Mouse (Mus musculus): ENCODE results near the gene Olfr1465. TPM values are rescaled to one million over a fixed set of nuclear protein-coding genes. Genes with fewer than 3 reads are reported as not detected.

Gene Olfr1465
- not detected in 2 replicates for polyA plus RNA-seq (2015; fragmentation: Nextera tagmentation; extraction: Ambion mirVana)

DNA sequence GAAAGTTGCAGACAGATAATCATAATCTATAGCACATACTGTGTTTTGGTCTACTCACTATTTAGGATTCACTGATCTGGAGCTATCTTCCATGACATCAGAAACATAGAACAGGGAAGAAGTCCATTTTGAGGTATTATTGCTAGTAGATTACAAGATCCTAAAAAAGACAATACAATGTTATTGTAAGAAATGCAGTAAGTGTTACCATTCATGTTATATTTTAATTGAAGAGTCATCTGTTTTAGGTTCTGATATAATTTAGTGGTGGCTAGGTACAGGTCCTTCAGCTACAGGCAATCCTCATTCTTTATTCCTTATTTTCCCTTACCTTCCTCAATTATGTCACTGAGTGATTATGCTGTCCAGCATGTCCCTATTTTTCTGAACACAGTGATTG lies at the start of gene Olfr1465:
TSS of gene Olfr1465 (minus strand) at position 101 of the 400 bp plus-strand sequence.
- ATAC-seq: no peak
- no peak for TF ChIP-seq EP300 (IDR thresholded peaks at IDR 0.05)
- TF ChIP-seq CTCF (IDR thresholded peaks at IDR 0.05): no peak
- no peak for DNase-seq (ENCODE audit: low spot score)
- Histone ChIP-seq H3K36me3 (ENCODE audit: insufficient read depth, low read length) (no peaks in the 10 kb centered on the region), H3K9ac (replicated peaks; ENCODE audit: low read depth) (no peak within 1 kb of the TSS), H3K27me3 (replicated peaks; ENCODE audit: insufficient read depth, low read length) (no peaks in the 10 kb centered on the region), H3K4me1 (ENCODE audit: insufficient read depth, low read depth, low read length) (no peaks in the 10 kb centered on the region), H3K4me3 (ENCODE audit: low read depth, low read length) (no peak within 1 kb of the TSS), H3K27ac (ENCODE audit: low read length) (no peak within 1 kb of the TSS), H3K4me2 (replicated peaks; ENCODE audit: low read depth, low read length) (no peak within 1 kb of the TSS), H3K9me3 (ENCODE audit: low read length) (no peaks in the 10 kb centered on the region)

DNA sequence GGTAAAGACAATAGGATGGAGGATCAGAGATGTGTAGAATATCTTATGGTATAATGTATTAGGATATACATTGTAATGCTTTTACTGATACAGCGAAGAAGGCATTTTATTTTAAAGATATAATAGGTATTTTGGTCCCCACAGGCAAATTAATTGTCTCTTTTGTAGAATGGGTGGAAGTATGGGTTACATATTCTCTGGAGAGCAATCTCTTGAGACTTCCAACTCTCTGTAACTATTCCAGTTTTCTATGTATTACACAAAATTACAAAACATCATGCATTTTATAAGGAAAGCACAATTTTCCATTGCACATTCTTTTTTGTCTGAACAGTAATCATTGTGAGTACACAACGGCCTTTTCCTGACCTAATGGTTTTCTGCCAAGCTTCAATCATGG lies 46.6 kb upstream of the Olfr1465 start, which contains the start of gene Olfr1467:
TSS of gene Olfr1467 (plus strand) at position 301 of the 400 bp plus-strand sequence.
- H3K9ac ChIP-seq (replicated peaks; ENCODE audit: low read depth): no peak within 1 kb of the TSS

GRCm38 (mm10) chr19:13338562-13338961 lies 23.2 kb upstream of the Olfr1465 start, which contains the start of gene Olfr1466:
Gene Olfr1466 (plus strand): TSS chr19:13338862.
- TF ChIP-seq CTCF (IDR thresholded peaks at IDR 0.05) (no peak), EP300 (IDR thresholded peaks at IDR 0.05) (no peak)
- Histone ChIP-seq H3K4me1 (ENCODE audit: insufficient read depth, low read depth, low read length) (no peaks in the 10 kb centered on the region), H3K9me3 (ENCODE audit: low read length) (no peaks in the 10 kb centered on the region), H3K27me3 (replicated peaks; ENCODE audit: insufficient read depth, low read length) (no peaks in the 10 kb centered on the region), H3K36me3 (ENCODE audit: insufficient read depth, low read length) (no peaks in the 10 kb centered on the region), H3K4me3 (ENCODE audit: low read depth, low read length) (no peak within 1 kb of the TSS), H3K4me2 (replicated peaks; ENCODE audit: low read depth, low read length) (no peak within 1 kb of the TSS), H3K27ac (ENCODE audit: low read length) (no peak within 1 kb of the TSS), H3K9ac (replicated peaks; ENCODE audit: low read depth) (no peak within 1 kb of the TSS)
- no peak for DNase-seq (ENCODE audit: low spot score)
- WGBS: 88% methylated on average over 2 of the region's 2 CpGs
- ATAC-seq: no peak

More for the DNA sequence above, 46.6 kb upstream of the Olfr1465 start, which contains the start of gene Olfr1467:
- no peaks in the 10 kb centered on the region for H3K36me3 ChIP-seq (ENCODE audit: insufficient read depth, low read length)
- ATAC-seq (no peak), DNase-seq (ENCODE audit: low spot score) (no peak)
- H3K4me1 ChIP-seq (ENCODE audit: insufficient read depth, low read depth, low read length): no peaks in the 10 kb centered on the region
- no peak within 1 kb of the TSS for H3K4me3 ChIP-seq (ENCODE audit: low read depth, low read length)
- H3K27me3 ChIP-seq (replicated peaks; ENCODE audit: insufficient read depth, low read length): no peaks in the 10 kb centered on the region
- no peaks in the 10 kb centered on the region; the same call in 1 of the 2 replicates for H3K9me3 ChIP-seq (ENCODE audit: low read length)
- no peak for TF ChIP-seq EP300 (IDR thresholded peaks at IDR 0.05)
- no peak for TF ChIP-seq CTCF (IDR thresholded peaks at IDR 0.05)
- no peak within 1 kb of the TSS for H3K27ac ChIP-seq (ENCODE audit: low read length)
- 55% methylated on average over 2 of the region's 2 CpGs for WGBS
- H3K4me2 ChIP-seq (replicated peaks; ENCODE audit: low read depth, low read length): no peak within 1 kb of the TSS

Other genes starting within 250 kb of the Olfr1465 start
- gene Olfr1457, start 217.7 kb downstream of the Olfr1465 start, polyA plus RNA-seq (2015; fragmentation: Nextera tagmentation; extraction: Ambion mirVana): not detected in 2 replicates
- not detected in 2 replicates for gene Olfr1458, start 208.8 kb downstream of the Olfr1465 start, polyA plus RNA-seq (2015; fragmentation: Nextera tagmentation; extraction: Ambion mirVana)
- gene Olfr1459, start 166.0 kb downstream of the Olfr1465 start, polyA plus RNA-seq (2015; fragmentation: Nextera tagmentation; extraction: Ambion mirVana): not detected in 2 replicates
- not detected in 2 replicates for gene Olfr1461, start 152.5 kb downstream of the Olfr1465 start, polyA plus RNA-seq (2015; fragmentation: Nextera tagmentation; extraction: Ambion mirVana)
- not detected in 2 replicates for gene Olfr1462, start 129.8 kb downstream of the Olfr1465 start, polyA plus RNA-seq (2015; fragmentation: Nextera tagmentation; extraction: Ambion mirVana)
- not detected in 2 replicates for gene Olfr1463, start 84.2 kb downstream of the Olfr1465 start, polyA plus RNA-seq (2015; fragmentation: Nextera tagmentation; extraction: Ambion mirVana)
- gene Olfr1466, start 23.3 kb upstream of the Olfr1465 start, polyA plus RNA-seq (2015; fragmentation: Nextera tagmentation; extraction: Ambion mirVana): not detected in 2 replicates
- gene Olfr1467, start 46.7 kb upstream of the Olfr1465 start, polyA plus RNA-seq (2015; fragmentation: Nextera tagmentation; extraction: Ambion mirVana): not detected in 2 replicates
- gene Olfr1469, start 92.3 kb upstream of the Olfr1465 start, polyA plus RNA-seq (2015; fragmentation: Nextera tagmentation; extraction: Ambion mirVana): not detected in 2 replicates
- not detected in 2 replicates for gene Olfr1471, start 127.9 kb upstream of the Olfr1465 start, polyA plus RNA-seq (2015; fragmentation: Nextera tagmentation; extraction: Ambion mirVana)
- not detected in 2 replicates for gene Olfr1472, start 140.5 kb upstream of the Olfr1465 start, polyA plus RNA-seq (2015; fragmentation: Nextera tagmentation; extraction: Ambion mirVana)
- gene Olfr1474, start 154.0 kb upstream of the Olfr1465 start, polyA plus RNA-seq (2015; fragmentation: Nextera tagmentation; extraction: Ambion mirVana): not detected in 2 replicates
- gene Olfr1475, start 164.7 kb upstream of the Olfr1465 start, polyA plus RNA-seq (2015; fragmentation: Nextera tagmentation; extraction: Ambion mirVana): not detected in 2 replicates
- not detected in 2 replicates for gene Olfr1477, start 185.0 kb upstream of the Olfr1465 start, polyA plus RNA-seq (2015; fragmentation: Nextera tagmentation; extraction: Ambion mirVana)
- not detected in 2 replicates for gene Olfr1480, start 212.4 kb upstream of the Olfr1465 start, polyA plus RNA-seq (2015; fragmentation: Nextera tagmentation; extraction: Ambion mirVana)